ENCODE assay signal across 8 mouse cellular contexts in the genomic region with DNA sequence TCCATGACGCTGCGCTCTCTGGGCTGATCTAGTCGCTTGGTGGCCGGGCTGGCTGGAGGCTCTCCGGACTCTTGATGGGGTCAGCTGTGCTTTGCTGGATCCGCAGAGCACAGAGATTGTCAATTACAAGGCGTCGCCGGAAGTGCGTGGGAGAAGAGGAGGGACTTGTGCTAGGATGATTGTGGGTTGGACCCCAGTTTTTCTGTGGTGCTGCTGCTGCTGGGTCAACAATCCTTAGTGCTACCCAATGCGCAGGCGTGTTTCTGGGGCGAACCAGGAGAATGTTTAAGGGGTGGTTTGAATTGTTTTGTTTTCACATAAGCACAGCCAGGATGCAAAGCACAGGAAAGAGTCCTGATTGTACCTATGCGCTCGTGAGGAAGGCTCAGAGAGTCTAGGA. TPM values are rescaled to one million over a fixed set of nuclear protein-coding genes. Genes with fewer than 3 reads are reported as not detected.
DNase-seq lines count a peak whose midpoint lies in the region; ATAC-seq lines count a peak whose summit lies in the region.

A gene (minus strand): TSS at position 115 of the 400 bp plus-strand sequence.

- peak within 1 kb of the TSS; percentile 64; the same call in 1 of the 2 replicates for H3K27ac ChIP-seq in intestine, embryonic 14.5 days (ENCODE audit: low read depth)

- H3K4me2 ChIP-seq in intestine, embryonic 14.5 days (ENCODE audit: low read length), result peak within 1 kb of the TSS; percentile 34

- ATAC-seq in intestine, embryonic 14.5 days (replicated peaks; ENCODE audit: low FRiP score, low TSS enrichment, low read depth), result peak; percentile 89
- ATAC-seq in megakaryocyte progenitor cell, adult 5-6 weeks (replicated peaks; ENCODE audit: poor library complexity), result peak; percentile 98

- WGBS in intestine, embryonic 14.5 days, result 12% methylated on average over 9 of the region's 15 CpGs

- DNase-seq in adrenal gland, adult (ENCODE audit: inconsistent age in 2 of 2, low spot score in 1 of 2), result peak; percentile 88 to 89
- peak; percentile 90 for DNase-seq in embryo, embryonic 10 days (ENCODE audit: low spot score)
- DNase-seq in gastrocnemius, postnatal 36 days, result peak; percentile 64 to 76
- DNase-seq in intestine, embryonic 14.5 days (ENCODE audit: low spot score), result peak; percentile 79
- peak; percentile 76 to 89 for DNase-seq in left cerebral cortex, postnatal 10 days (ENCODE audit: extremely low spot score in 1 of 2, low spot score in 2 of 2)
- DNase-seq in right cerebral cortex, postnatal 10 days (ENCODE audit: low spot score in 2 of 2), result peak; percentile 91 to 93
- DNase-seq in urinary bladder, postnatal 14 days (ENCODE audit: low spot score), result peak; percentile 74

- 0 out of 2 replicates have a peak within 1 kb of the TSS, but pooled peaks have one; percentile 10 for H3K9ac ChIP-seq in intestine, embryonic 14.5 days (ENCODE audit: low read length)

- no peaks in the 10 kb centered on the region for H3K27me3 ChIP-seq in intestine, embryonic 14.5 days (replicated peaks; ENCODE audit: control insufficient read depth, insufficient read depth, low read length)

- intact Hi-C loops in gastrocnemius, postnatal 36 days (cut with DNase I), result no loop called here
- intact Hi-C loops in left cerebral cortex, postnatal 10 days (cut with DNase I), result no loop called here

- peak within 1 kb of the TSS; percentile 31 for H3K4me3 ChIP-seq in intestine, embryonic 14.5 days (ENCODE audit: low read depth, low read length)

- no peaks in the 10 kb centered on the region for H3K36me3 ChIP-seq in intestine, embryonic 14.5 days (ENCODE audit: control insufficient read depth, insufficient read depth, low read length)

- H3K9me3 ChIP-seq in intestine, embryonic 14.5 days (ENCODE audit: control insufficient read depth, low read length), result no peaks in the 10 kb centered on the region

- H3K4me1 ChIP-seq in intestine, embryonic 14.5 days (replicated peaks; ENCODE audit: control insufficient read depth, insufficient read depth, low read length), result no peaks in the 10 kb centered on the region

RNA-seq across cellular contexts. Expression of the gene that starts here (rescaled TPM):
- total RNA-seq in gastrocnemius, postnatal 36 days (2021), result 10 to 100 TPM; 57.8 to 62.1 TPM
- polyA plus RNA-seq in intestine, embryonic 14.5 days (2014; fragmentation: Nextera tagmentation; extraction: Ambion mirVana), result 48.1 and 52.8 TPM in 2 replicates
- total RNA-seq in left cerebral cortex, postnatal 10 days (2021), result 100 to 1,000 TPM; 232 to 245 TPM
- total RNA-seq in megakaryocyte progenitor cell, adult 5-6 weeks (2015), result 12.8 and 15.5 TPM in 2 replicates
- 3.3 and 7.5 TPM in 2 replicates for total RNA-seq in megakaryocyte progenitor cell, adult 5-6 weeks (2017)

Comparison
In these comparisons a context has a peak if more than half of its experiments do, and no peak if none do; other contexts are left out.
1. Peak in every context shown above with its lines: DNase-seq, ATAC-seq, H3K4me3 ChIP-seq and H3K27ac ChIP-seq.